Mouse (Mus musculus): ENCODE results near the gene Slc15a4. TPM values are rescaled to one million over a fixed set of nuclear protein-coding genes. Genes with fewer than 3 reads are reported as not detected.

Gene Slc15a4
- 10 to 100 TPM; 11.3 to 25.6 (median 18.4) TPM for total RNA-seq (2022)

GRCm38 (mm10) chr5:127632167-127633145 lies at the start of gene Slc15a4, which contains the start of gene Glt1d1:
Slc15a4 (minus strand) TSS chr5:127632897.
Glt1d1 (plus strand) TSS chr5:127632262.
- DNase-seq (ENCODE audit: low spot score in 2 of 2), result no peak

GRCm38 (mm10) chr5:127678501-127678900 lies 45.8 kb upstream of the Slc15a4 start:
- DNase-seq (ENCODE audit: low spot score in 2 of 2), result no peak

- no peak for DNase-seq (ENCODE audit: low spot score in 2 of 2)
Observed at GRCm38 (mm10) chr5:127677561-127677960, 44.9 kb upstream of the Slc15a4 start.

- DNase-seq (ENCODE audit: low spot score in 2 of 2), result no peak
Observed at GRCm38 (mm10) chr5:127673913-127674312, 41.2 kb upstream of the Slc15a4 start.

- DNase-seq (ENCODE audit: low spot score in 2 of 2), result no peak
Observed at GRCm38 (mm10) chr5:127660979-127661378, 28.3 kb upstream of the Slc15a4 start.

GRCm38 (mm10) chr5:127660267-127660666 lies 27.6 kb upstream of the Slc15a4 start:
- no peak for DNase-seq (ENCODE audit: low spot score in 2 of 2)

- no peak for DNase-seq (ENCODE audit: low spot score in 2 of 2)
Observed at GRCm38 (mm10) chr5:127659312-127659711, 26.6 kb upstream of the Slc15a4 start.

- no peak for DNase-seq (ENCODE audit: low spot score in 2 of 2)
Observed at GRCm38 (mm10) chr5:127658257-127658656, 25.6 kb upstream of the Slc15a4 start.

GRCm38 (mm10) chr5:127649077-127649476 lies 16.4 kb upstream of the Slc15a4 start:
- DNase-seq (ENCODE audit: low spot score in 2 of 2), result no peak

GRCm38 (mm10) chr5:127648046-127648445 lies 15.3 kb upstream of the Slc15a4 start:
- no peak for DNase-seq (ENCODE audit: low spot score in 2 of 2)

GRCm38 (mm10) chr5:127641185-127641958 lies 8.7 kb upstream of the Slc15a4 start:
- no peak for DNase-seq (ENCODE audit: low spot score in 2 of 2)

GRCm38 (mm10) chr5:127640359-127640758 lies 7.7 kb upstream of the Slc15a4 start:
- DNase-seq (ENCODE audit: low spot score in 2 of 2), result no peak

- DNase-seq (ENCODE audit: low spot score in 2 of 2), result no peak
Observed at GRCm38 (mm10) chr5:127639635-127640034, 6.9 kb upstream of the Slc15a4 start.

GRCm38 (mm10) chr5:127639067-127639605 lies 6.4 kb upstream of the Slc15a4 start:
- DNase-seq (ENCODE audit: low spot score in 2 of 2), result no peak

GRCm38 (mm10) chr5:127638177-127638576 lies 5.5 kb upstream of the Slc15a4 start:
- DNase-seq (ENCODE audit: low spot score in 2 of 2), result no peak

- DNase-seq (ENCODE audit: low spot score in 2 of 2), result no peak
Observed at GRCm38 (mm10) chr5:127637622-127638021, 4.9 kb upstream of the Slc15a4 start.

- DNase-seq (ENCODE audit: low spot score in 2 of 2), result no peak
Observed at GRCm38 (mm10) chr5:127633666-127634065, 969 bp upstream of the Slc15a4 start.

GRCm38 (mm10) chr5:127633188-127633587 lies 491 bp upstream of the Slc15a4 start:
- DNase-seq (ENCODE audit: low spot score in 2 of 2), result no peak

- no peak for DNase-seq (ENCODE audit: low spot score in 2 of 2)
Observed at GRCm38 (mm10) chr5:127631671-127632070, 1.0 kb downstream of the Slc15a4 start.

- DNase-seq (ENCODE audit: low spot score in 2 of 2), result no peak
Observed at GRCm38 (mm10) chr5:127627242-127627641, 5.5 kb downstream of the Slc15a4 start.

GRCm38 (mm10) chr5:127624427-127625213 lies 8.1 kb downstream of the Slc15a4 start:
- no peak for DNase-seq (ENCODE audit: low spot score in 2 of 2)

Data from gastrocnemius, adult 8-10 months (tissue).